Mouse (Mus musculus) layer of hippocampus, postnatal 10 days (tissue): Measurements from ENCODE around the gene Csf2rb. TPM values are rescaled to one million over a fixed set of nuclear protein-coding genes. Genes with fewer than 3 reads are reported as not detected.
"Not testable (repeated sequence)": the region's sequence is repeated elsewhere in the genome, so short reads cannot be mapped to it uniquely, and the experiment has no call there.

Experiments used
- DNase-seq, 2 experiments: peaks; one replicate each; pipeline ENCODE4 v3.0.0; 2021; ENCODE audit warnings: low spot score in 2 of 2
- long read RNA-seq: library from polyadenylated mRNA; stranded (forward); transcript quantifications from one replicate; pipeline ENCODE4 v2.0.0, GENCODE M21; 2023
- total RNA-seq, 2 experiments: library from RNA; stranded (reverse); gene quantifications; 2 replicates each; pipeline ENCODE4 v1.2.3; 2021

Gene Csf2rb
- total RNA-seq = 1 to 10 TPM; 1.5 to 2.4 TPM
- long read RNA-seq, partial matches to known transcripts = 0 of 1 reads
- long read RNA-seq, other reads (novel, unspliced or antisense) = 1 of 1 reads

DNA sequence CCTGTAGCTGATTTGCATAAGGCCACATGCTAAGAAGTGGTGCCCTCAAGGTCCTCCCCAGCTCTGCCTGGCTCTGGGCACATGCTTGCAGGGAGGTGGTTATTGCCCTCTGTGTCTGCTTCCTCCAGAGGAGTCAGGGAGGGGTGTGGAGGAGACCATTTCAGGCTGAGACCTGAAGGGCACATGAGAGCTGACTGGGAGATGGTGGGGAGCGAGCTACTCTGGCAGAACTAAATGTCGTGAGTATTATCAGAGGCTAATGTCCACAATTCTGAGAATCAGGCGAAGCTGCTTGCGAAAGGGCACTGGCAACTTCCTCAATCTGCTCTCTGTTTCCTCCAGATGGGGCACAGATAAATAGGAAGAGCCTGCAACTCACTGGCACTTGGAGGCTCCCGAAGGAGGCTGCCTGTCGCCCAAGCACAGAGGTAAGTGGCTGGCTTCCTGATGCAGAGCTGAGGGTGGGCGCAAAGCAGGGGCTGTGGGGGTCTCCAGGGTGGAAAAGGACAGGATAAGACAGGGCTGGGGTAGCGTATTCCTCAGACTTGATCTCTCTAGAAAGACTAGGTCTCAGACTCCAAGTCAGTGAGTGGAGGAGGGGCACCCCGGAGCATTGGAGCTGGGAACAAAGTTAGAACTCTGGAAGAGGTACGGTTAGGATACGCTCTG is at the start of gene Csf2rb:
Gene Csf2rb (plus strand): TSS at position 82 of the 669 bp plus-strand sequence.
- DNase-seq = no peak

DNA sequence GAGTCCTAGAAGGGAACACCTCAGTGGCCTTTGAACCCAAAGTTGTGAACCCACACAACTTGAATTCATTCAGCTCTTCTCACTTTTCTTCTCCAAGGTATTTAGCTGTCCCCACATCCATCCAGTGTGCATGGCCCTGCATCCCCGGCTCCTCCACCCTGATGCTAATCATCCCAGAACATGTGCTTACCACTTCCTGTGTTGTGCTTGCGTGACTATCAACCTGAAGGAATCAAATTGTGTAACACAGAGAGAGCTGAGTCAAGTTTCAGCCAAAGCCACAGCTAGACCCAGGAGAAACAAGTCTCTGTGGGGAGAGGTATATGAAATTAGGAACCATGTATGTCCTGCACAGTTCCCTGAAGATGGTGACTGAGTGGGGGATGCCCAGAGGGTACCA is 47.2 kb upstream of the Csf2rb start:
- DNase-seq = no peak

DNA sequence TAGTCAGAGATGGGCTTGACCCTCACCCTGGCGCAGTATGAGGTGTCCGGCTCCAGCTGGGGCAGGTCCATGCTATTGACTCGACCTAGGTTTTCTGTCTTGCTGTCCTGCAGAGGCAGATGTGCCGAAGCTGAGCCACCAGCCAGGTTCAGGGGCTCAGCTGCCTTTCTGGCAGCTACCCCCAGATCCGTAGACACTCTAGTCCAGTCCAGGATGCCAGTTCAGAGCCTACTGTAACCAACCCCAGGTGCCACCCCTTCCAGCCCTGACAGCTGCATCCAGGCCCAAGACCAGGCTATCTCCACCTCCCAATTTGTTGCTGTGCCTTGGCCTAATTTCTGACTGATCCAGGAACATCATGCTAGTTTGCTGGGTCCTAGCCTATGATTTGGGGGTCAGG is 37.6 kb upstream of the Csf2rb start:
- no peak for DNase-seq

DNA sequence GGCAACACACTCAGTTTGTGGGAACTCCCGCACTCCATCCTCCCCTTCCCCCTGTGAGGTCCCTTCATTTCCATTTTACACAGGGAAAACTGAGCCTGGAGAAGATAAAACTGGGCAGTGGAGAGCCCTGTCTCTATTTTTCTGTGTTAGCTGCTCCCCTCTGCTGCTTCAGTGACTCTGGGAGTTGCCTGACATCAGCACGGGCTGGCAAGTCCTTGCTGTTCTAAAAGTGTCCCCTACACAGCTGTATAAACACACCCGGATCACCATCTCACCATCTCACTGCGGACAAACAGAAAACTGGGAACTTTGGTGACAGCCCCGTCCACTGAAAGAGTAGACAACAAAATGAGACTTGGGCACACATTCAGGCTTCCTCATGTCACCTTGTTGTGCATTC is 35.8 kb upstream of the Csf2rb start:
- not testable (repeated sequence) for DNase-seq

DNA sequence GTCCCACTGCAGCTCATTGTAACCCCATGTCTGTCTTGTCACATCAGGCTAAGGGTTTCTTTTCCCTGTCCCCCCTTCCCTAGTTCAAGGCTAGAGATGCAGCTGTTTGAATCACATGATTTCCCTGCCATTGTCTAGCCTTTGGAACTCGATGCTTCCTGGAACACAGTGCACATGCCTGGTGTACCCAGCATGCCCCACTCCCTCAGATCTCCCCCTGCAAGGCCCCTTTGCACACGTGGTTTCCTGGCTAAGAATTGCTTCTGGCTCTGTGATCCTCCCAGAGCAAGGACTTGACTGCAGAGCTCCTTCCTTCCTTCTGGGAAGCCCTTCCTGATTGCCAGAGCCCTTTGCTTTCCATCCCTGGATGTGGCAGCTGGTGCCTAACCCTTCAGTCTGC is 32.3 kb upstream of the Csf2rb start:
- DNase-seq = not testable (repeated sequence)

DNA sequence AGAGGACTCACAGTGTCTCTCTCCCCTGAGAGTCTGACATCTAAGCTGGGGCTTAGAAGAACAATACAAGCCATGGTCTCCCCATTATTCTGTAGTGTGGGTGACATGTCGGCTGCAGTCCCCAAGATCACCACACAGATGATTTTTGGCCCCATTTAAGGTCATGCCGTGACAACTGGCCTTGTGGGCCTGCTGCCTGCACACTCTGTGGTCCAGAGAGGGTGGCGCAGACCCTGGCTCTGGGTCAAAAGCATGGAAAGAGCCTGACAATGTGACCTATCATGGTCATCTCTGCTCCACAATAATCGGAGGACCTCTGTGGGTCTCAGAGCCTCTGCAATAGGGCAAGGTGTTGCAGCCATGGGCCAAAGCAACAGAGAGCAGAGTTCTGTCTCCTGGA is 31.8 kb upstream of the Csf2rb start:
- DNase-seq = no peak

DNA sequence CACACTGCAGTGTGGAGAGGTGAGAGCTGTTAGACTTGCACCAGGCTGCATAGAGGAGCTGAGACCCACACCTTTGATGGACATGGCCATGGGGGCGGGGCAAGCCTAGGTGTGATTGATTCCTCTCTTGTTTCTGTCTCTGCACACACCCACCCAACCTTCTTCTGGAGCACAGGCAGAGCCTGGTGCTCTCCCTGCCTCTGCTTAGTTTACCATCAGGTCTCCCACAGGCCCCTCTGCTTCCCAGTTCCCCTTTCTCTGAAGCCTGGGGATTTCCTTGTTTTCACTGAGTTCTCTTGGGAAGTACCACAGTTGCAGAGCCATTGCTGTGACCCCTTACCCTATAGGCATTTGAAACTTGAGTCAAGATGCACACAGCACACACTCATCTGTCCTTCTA is 27.0 kb upstream of the Csf2rb start:
- DNase-seq = no peak

DNA sequence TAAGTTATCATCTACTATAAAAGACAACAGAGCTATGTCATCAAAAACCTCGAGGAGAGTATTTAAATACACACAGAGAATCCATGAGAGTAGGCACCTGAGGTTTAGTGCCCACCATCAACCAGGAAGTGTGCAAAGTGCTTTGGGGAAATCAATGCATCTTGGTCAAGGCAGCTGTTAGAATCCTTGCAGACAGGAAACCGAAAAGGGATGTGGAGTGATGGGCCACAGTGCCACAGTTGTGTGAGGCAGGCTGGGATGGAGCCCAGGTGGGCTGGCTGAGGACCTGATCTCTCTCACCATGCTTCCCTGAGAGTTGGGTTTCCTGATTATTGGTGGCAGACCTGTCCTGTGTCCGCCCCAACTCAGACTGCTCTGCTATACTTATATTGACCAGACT is 25.9 kb upstream of the Csf2rb start:
- DNase-seq = no peak

DNA sequence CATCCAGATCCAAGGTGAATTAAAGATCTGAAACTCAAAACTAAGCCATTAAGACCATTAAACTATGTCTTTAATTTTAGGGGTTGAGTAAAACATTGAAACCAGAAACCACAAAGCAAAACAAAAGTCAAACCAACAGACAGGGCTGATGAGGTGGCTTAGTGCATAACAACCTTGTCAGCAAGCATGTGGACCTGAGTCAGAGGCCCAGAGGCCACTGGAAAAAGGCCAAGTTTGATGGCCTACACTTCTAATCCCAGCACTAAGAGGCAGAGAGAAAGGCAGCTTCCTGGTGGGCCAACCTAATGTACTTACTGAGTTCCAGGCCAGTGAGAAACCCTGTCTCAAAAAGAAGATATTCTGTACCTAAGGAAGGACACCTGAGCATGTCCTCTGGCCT is 24.8 kb upstream of the Csf2rb start:
- no peak for DNase-seq

DNA sequence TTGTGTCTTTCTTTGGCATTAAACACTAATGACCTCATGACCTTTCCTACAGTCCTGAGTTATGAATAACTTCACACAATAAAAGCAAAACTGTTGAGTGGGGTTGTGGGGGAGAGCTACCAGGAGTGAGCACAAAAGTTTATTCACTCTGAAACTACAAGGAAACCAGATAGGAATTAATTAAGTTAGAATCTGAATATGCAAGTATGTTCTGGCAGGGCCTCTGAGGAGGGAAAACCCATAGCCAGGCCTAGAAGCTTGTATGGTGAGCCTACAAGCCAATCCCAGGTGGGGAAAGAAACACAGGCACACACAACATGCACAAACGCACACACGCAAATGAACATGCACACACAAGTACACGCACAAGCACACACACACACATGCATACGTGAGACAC is 22.8 kb upstream of the Csf2rb start:
- DNase-seq = no peak

DNA sequence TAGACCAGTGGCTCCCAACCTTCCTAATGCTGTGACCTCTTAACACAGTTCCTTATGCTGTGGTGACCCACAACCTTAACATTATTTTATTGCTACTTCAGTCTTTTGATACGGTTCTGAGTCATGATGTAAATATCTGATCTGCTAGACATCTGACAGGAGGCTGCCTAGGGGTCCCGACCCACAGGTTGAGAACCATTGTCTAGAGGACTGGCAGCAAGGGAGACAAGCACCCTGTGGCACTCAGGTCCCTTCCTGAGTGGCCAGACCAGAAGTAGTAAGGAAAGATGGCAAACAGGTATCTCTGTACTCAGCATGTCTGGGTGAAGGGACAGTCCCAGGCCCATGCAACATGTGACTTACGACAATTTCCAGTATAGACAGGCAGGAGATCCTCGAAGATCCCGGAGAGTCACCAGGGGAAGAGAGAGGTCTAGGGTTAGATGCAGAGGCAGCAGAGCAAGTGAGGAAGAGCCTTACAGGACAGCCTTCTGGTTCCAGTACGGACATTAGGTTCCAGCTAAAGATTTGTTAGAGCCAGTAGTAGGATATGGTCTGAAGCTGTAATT is 21.8 kb upstream of the Csf2rb start:
- no peak for DNase-seq

DNA sequence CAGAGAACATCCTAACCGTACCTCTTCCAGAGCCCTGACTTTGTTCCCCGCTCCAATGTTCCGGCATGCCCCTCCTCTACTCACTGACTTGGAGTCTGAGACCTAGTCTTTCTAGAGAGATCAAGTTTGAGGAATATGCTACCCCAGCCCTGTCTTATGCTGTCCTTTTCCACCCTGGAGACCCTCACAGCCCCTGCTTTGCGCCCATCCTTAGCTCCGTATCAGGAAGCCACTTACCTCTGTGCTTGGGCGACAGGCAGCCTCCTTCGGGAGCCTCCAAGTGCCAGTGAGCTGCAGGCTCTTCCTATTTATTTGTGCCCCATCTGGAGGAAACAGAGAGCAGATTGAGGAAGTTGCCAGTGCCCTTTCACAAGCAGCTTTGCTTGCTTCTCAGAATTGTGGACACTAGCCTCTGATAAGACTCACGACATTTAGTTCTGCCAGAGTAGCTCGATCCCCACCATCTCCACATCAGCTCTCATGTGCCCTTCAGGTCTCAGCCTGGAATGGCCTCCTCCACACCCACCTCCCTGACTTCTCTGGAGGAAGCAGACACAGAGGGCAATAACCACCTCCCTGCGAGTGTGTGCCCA is 20.1 kb upstream of the Csf2rb start, which contains the start of gene Csf2rb2:
Gene Csf2rb2 (minus strand): TSS at position 381 of the 593 bp plus-strand sequence.
- no peak for DNase-seq

DNA sequence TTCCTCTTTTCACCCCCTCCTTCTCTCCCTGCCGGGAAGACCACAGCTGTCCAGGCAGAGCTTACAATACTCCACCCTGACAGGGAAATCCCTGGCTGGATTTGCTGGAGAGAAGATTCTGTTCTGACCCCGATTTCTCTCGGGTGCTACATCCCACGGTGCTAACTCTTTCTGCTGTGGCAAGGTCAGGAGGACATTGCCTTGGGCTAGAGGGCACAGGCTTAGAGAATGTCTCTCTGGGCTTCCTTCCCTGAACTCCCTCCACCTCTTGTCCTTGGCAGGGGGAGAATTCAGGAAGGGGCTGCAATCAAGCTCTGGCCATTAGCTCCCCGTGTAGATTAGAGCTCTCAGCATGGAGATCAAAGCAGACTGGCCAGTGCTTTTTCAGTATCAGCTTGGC is 15.7 kb upstream of the Csf2rb start:
- no peak for DNase-seq

DNA sequence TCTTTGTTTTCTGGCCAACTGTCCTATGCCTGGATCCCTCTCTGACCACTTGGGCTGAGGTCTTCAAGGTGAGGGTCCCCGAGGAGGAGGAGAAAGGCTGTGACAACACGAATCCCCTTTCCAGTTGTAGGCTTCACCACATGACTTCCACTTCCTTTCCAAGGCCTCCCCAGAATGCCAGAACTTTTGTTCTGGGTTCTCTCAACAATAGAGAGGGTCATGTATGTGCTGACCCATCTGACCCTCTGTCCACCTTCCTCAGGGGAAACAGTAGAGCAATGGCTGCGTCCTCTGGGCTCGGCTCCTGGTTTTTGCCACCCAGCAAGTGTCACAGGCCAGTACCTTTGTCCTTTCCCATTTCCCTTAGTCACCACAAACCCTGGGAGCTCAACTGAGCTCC is 14.6 kb upstream of the Csf2rb start:
- no peak for DNase-seq

DNA sequence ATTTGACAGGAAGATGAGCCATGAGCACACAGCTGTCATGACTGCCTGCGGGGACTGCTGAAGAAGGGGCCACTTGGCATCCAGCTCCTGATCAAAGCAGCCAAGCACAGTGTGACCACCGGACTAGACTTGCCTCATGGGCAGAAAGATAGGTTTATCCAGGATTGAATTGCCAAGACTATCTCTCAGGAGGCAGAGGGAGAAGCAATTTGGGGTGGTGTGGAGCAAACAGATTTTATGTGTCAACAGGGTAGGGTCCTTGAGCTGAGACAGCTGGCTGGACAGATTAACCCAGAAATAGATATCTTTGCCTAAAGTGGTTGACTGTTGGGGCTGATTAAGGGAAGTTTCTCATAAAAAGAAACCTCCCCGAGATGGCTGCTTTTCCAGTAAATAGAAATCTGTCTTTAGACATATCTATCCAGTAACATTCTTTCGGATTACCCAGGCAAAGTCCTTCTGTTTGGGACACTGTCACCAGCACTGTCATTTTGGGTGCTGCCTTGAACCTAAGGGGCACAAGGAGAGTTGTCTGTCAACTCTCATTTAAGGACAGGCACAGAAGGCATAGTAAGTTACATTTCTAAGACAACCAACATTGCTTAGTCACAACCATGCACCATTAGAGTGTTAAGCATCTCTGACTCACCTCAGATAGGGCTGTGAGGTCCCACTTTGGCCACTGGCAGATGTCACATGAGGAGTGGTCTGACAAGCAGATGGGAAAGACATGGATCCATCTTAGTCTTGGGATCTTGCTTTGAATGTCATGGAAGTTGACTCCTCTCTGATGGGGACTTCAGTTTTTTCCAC is 12.9 kb upstream of the Csf2rb start:
- not testable (repeated sequence) for DNase-seq

DNA sequence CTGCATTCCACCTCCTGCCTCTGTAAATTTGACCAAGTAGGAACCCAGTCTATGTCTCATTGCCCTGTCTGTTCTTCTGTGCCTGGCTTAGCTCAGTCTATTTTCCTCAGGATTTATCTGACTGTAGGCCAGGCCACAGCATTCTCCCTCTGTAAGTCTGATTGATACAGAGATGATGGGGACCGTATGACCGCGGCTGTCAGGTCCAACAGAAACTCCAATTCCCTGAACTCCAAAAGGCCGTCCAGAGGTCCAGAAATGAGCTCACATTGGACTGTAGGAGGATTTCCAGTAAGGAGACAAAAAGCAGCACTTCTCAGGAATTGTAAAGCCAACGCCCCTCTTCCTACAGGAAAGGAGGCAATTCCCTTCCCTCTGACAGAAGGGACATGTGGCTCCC is 11.9 kb upstream of the Csf2rb start:
- DNase-seq = not testable (repeated sequence)

DNA sequence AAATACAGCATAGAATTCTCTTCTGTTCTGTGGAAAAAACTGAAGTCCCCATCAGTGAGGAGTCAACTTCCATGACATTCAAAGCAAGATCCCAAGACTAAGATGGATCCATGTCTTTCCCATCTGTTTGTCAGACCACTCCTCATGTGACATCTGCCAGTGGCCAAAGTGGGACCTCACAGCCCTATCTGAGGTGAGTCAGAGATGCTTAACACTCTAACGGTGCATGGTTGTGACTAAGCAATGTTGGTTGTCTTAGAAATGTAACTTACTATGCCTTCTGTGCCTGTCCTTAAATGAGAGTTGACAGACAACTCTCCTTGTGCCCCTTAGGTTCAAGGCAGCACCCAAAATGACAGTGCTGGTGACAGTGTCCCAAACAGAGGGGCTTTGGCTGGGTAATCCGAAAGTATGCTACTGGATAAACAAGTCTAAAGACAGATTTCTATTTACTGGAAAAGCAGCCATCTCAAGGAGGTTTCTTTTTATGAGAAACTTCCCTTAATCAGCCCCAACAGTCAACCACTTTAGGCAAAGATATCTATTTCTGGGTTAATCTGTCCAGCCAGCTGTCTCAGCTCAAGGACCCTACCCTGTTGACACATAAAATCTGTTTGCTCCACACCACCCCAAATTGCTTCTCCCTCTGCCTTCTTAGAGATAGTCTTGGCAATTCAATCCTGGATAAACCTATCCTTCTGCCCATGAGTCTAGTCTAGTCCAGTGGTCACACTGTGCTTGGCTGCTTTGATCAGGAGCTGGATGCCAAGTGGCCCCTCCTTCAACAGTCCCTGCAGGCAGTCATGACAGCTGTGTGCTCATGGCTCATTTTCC is 7.0 kb upstream of the Csf2rb start:
- DNase-seq = not testable (repeated sequence)

DNA sequence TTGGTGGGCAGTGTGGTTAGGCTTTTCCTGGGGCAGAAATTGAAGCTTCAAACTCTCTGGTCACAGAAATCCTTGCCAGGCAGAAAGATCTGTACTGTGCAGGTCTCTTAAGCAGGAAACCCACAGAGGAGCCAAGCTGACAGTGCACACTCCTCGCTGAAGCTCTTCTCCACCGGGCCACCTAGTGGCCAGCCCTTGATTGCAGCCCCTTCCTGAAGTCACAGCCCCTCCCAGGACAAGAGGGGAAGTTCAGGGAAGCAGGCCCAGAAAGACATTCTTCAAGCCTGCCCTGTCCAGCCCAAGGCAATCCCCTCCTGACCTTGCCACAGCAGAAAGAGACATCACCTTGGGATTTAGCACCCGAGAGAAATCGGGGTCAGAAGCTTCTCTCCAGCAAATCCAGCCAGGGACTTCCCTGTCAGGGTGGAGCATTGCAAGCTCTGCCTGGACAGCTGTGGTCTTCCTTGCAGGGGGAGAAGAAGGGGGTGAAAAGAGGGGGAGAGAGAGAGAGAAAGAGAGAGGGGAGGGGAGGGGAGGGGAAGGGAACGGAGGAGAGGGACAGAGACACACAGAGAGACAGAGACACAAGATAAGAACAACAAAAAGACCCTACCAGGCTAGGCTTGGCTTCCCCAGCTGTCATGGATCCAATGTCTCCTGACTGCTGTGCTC is 4.6 kb upstream of the Csf2rb start:
- DNase-seq = peak; percentile 79 to 80

DNA sequence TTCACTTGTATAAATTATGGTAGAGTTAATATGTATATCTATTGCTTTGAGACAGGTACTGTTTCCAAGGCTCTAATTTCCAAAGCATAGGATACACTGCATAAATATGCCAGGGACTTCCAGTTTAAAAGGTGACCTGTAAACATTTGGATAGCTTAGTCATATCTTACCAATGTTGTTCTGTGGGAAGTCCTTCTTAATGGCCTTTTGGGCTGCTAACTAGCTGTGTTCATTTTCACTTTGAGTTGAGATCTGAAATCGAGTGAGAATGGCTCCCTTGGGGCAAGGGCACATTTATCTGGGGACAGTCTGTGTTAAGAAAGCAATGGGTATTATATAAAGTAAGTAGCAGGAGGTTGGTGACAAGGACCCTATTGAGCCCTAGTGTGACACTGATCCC is 2.2 kb upstream of the Csf2rb start:
- DNase-seq = no peak

DNA sequence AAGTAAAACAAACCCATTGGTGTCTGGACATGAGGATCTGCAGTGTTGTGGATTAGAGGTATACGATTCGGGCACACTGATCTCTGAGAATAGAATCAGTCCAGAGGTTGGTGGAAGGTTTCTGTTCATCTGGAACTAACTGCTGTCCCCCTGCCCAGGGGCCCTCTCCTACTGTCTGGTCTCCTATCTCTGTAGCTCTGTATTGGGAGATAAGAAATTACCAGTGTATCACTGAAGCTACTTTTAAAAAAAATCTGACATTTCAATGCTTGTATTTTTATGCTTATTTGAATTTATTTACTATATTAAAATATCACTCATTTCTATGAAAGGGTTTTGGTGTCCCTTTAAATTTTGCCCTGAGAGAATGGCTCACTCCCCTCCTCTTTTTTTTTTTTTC is 1.3 kb upstream of the Csf2rb start:
- DNase-seq = no peak
